Mouse (Mus musculus): ENCODE results near the gene Spindoc. TPM values are rescaled to one million over a fixed set of nuclear protein-coding genes. Genes with fewer than 3 reads are reported as not detected.

Gene Spindoc
- total and polyA plus RNA-seq, 3 experiments = 8.2 to 31.8 (median 18.1) TPM

DNA sequence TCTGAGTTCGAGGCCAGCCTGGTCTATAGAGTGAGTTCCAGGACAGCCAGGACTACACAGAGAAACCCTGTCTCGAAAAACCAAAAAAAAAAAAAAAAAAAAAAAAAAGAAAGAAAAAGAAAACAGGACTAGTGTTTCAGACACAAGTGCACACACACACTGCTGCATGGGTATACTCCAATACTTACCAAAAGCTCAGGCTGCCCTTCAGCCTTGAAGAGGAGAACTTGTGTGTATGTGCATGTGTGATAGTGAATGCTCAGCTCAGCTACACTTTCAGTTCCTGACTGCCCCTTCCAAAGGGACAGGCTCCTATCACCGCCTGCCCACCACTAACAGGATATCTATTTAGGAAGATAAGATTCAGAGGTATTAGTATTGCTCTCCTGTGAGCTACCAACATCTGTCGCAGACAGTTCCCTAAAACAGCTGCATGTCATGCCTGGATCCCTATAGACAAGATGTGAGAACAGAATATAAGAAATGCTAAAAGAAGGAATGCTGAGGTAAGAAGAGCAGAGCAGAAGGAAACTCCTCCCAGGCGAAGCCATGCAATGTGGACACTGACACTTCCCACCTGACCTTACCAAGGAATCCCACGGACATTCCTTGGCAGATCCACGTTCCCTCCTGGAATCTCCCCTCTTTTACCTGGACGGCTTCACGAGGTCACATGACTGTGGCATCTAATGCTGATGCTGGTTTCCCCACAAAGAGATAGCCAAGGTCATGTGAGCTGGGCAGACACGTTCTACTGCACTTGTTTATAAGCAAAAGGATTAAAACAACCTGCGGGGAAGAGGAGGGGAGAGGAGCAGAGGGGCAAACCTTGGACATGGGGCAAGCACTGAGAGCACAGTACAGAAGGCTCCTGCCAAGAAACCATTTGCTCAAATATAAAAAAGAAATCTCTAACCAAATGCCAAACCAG lies 77.1 kb downstream of the Spindoc start:
- Histone ChIP-seq H3K27me3 (ENCODE audit: insufficient read depth, low read length) (no peaks in the 10 kb centered on the region), H3K36me3 (replicated peaks) (peaks cover 88% of the 10 kb centered on the region), H3K4me1 (ENCODE audit: insufficient read depth, low read depth, low read length) (peaks cover 87% of the 10 kb centered on the region), H3K4me3 (ENCODE audit: low read depth, low read length) (no peak overlapping the region), H3K9me3 (replicated peaks) (no peaks in the 10 kb centered on the region)
- TF ChIP-seq TAL1 (conservative IDR thresholded peaks at IDR 0.05; ENCODE audit: low read depth, low read length) (peak; percentile 32), CTCF (IDR thresholded peaks at IDR 0.05; ENCODE audit: low read depth, low read length) (no peak)
- no peak for DNase-seq (ENCODE audit: low spot score)
- peak; percentile 50; the same call in 1 of the 2 replicates for ATAC-seq (ENCODE audit: extremely low read depth, insufficient number of reproducible peaks, low FRiP score, poor library complexity, severe bottlenecking)

DNA sequence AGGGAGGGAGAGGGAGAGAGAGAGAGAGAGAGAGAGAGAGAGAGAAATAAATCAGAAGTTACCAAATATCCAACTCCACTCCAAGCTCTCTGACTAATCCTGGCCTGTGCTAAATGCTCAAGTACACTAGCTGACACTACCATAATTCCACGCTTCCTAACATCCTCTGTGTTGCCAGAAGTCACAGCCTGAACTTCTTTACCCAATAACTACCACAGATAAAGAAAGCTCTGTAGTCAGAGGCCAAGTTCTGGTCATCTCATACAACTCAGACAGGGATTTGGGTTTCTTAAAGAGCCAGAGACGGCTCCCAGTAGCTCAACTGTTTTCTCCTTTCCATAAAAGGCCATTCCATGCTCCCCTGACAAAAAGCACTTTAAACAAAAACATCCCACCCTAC lies 78.0 kb downstream of the Spindoc start:
- DNase-seq (ENCODE audit: low spot score) (no peak), ATAC-seq (ENCODE audit: extremely low read depth, insufficient number of reproducible peaks, low FRiP score, poor library complexity, severe bottlenecking) (no peak)
- no peak overlapping the region for H3K4me3 ChIP-seq (ENCODE audit: low read depth, low read length)
- TF ChIP-seq GATA1 (IDR thresholded peaks at IDR 0.05; ENCODE audit: borderline replicate concordance, low read length) (no peak), GATA2 (IDR thresholded peaks at IDR 0.05; ENCODE audit: borderline replicate concordance, low read depth, low read length) (no peak), POLR2AphosphoS5 (IDR thresholded peaks at IDR 0.05; ENCODE audit: insufficient replicate concordance, low read depth, low read length) (no peak), CTCF (IDR thresholded peaks at IDR 0.05; ENCODE audit: low read depth, low read length) (no peak), TAL1 (conservative IDR thresholded peaks at IDR 0.05; ENCODE audit: low read depth, low read length) (no peak)
- H3K4me1 ChIP-seq (ENCODE audit: insufficient read depth, low read depth, low read length) = peaks cover 82% of the 10 kb centered on the region
- H3K9me3 ChIP-seq (replicated peaks) = no peaks in the 10 kb centered on the region
- H3K27me3 ChIP-seq (ENCODE audit: insufficient read depth, low read length) = no peaks in the 10 kb centered on the region
- H3K36me3 ChIP-seq (replicated peaks) = peaks cover 87% of the 10 kb centered on the region

Other genes starting within 250 kb of the Spindoc start
- 46.4 and 50.2 TPM in 2 replicates for gene Otub1, start 176.7 kb downstream of the Spindoc start, total RNA-seq (2014; fragmentation: Nextera tagmentation)
- 88.2 and 91.4 TPM in 2 replicates for gene Otub1, start 176.7 kb downstream of the Spindoc start, total RNA-seq (2017)
- 153 and 175 TPM in 2 replicates for gene Otub1, start 176.7 kb downstream of the Spindoc start, polyA plus RNA-seq (2012)
- gene Cox8a, start 165.4 kb downstream of the Spindoc start, total RNA-seq (2014; fragmentation: Nextera tagmentation) = 353 and 374 TPM in 2 replicates
- 934 and 1,064 TPM in 2 replicates for gene Cox8a, start 165.4 kb downstream of the Spindoc start, total RNA-seq (2017)
- gene Cox8a, start 165.4 kb downstream of the Spindoc start, polyA plus RNA-seq (2012) = 478 and 515 TPM in 2 replicates
- gene Naa40, start 141.8 kb downstream of the Spindoc start, total RNA-seq (2014; fragmentation: Nextera tagmentation) = 67.5 and 67.7 TPM in 2 replicates
- gene Naa40, start 141.8 kb downstream of the Spindoc start, total RNA-seq (2017) = 60.7 and 67.3 TPM in 2 replicates
- 58.8 and 59.4 TPM in 2 replicates for gene Naa40, start 141.8 kb downstream of the Spindoc start, polyA plus RNA-seq (2012)
- 20.9 and 22.2 TPM in 2 replicates for gene Rcor2, start 115.7 kb downstream of the Spindoc start, total RNA-seq (2014; fragmentation: Nextera tagmentation)
- gene Rcor2, start 115.7 kb downstream of the Spindoc start, total RNA-seq (2017) = 20.8 and 22.5 TPM in 2 replicates
- 62.2 and 74.4 TPM in 2 replicates for gene Rcor2, start 115.7 kb downstream of the Spindoc start, polyA plus RNA-seq (2012)
- gene Mark2, start 41.1 kb downstream of the Spindoc start, total RNA-seq (2014; fragmentation: Nextera tagmentation) = 170 and 182 TPM in 2 replicates
- gene Mark2, start 41.1 kb downstream of the Spindoc start, total RNA-seq (2017) = 18.4 and 22.0 TPM in 2 replicates
- 297 and 319 TPM in 2 replicates for gene Mark2, start 41.1 kb downstream of the Spindoc start, polyA plus RNA-seq (2012)
- gene 2700081O15Rik, start 34.6 kb upstream of the Spindoc start, total RNA-seq (2014; fragmentation: Nextera tagmentation) = 8.4 and 10.7 TPM in 2 replicates
- 7.0 and 7.4 TPM in 2 replicates for gene 2700081O15Rik, start 34.6 kb upstream of the Spindoc start, total RNA-seq (2017)
- 23.1 and 29.4 TPM in 2 replicates for gene 2700081O15Rik, start 34.6 kb upstream of the Spindoc start, polyA plus RNA-seq (2012)
- 189 and 203 TPM in 2 replicates for gene Rtn3, start 100.3 kb upstream of the Spindoc start, total RNA-seq (2014; fragmentation: Nextera tagmentation)
- gene Rtn3, start 100.3 kb upstream of the Spindoc start, total RNA-seq (2017) = 50.5 and 62.7 TPM in 2 replicates
- gene Rtn3, start 100.3 kb upstream of the Spindoc start, polyA plus RNA-seq (2012) = 27.2 and 33.2 TPM in 2 replicates
- 74.2 and 76.4 TPM in 2 replicates for gene Atl3, start 111.0 kb upstream of the Spindoc start, total RNA-seq (2014; fragmentation: Nextera tagmentation)
- 58.2 and 64.6 TPM in 2 replicates for gene Atl3, start 111.0 kb upstream of the Spindoc start, total RNA-seq (2017)
- 7.4 and 10.5 TPM in 2 replicates for gene Atl3, start 111.0 kb upstream of the Spindoc start, polyA plus RNA-seq (2012)
- gene Pla2g16, start 174.5 kb upstream of the Spindoc start, total RNA-seq (2014; fragmentation: Nextera tagmentation) = 0.75 TPM in 1 of 2 replicates, not detected in the other
- gene Pla2g16, start 174.5 kb upstream of the Spindoc start, total RNA-seq (2017) = 0.06 and 0.22 TPM in 2 replicates
- not detected in 2 replicates for gene Pla2g16, start 174.5 kb upstream of the Spindoc start, polyA plus RNA-seq (2012)
- not detected in 2 replicates for gene Lgals12, start 224.2 kb upstream of the Spindoc start, total RNA-seq (2014; fragmentation: Nextera tagmentation)
- gene Lgals12, start 224.2 kb upstream of the Spindoc start, total RNA-seq (2017) = not detected in 2 replicates
- not detected in 2 replicates for gene Lgals12, start 224.2 kb upstream of the Spindoc start, polyA plus RNA-seq (2012)
- gene Hrasls5, start 229.5 kb upstream of the Spindoc start, total RNA-seq (2014; fragmentation: Nextera tagmentation) = not detected in 2 replicates
- not detected in 2 replicates for gene Hrasls5, start 229.5 kb upstream of the Spindoc start, total RNA-seq (2017)
- gene Hrasls5, start 229.5 kb upstream of the Spindoc start, polyA plus RNA-seq (2012) = not detected in 2 replicates

All from G1E (cell line).